Mouse (Mus musculus) monocyte, adult 2 months (primary cell): ENCODE data around the gene Zfp467.
A peak's percentile ranks its signal among the peaks of the same experiment; 100 is the strongest.

ENCODE experiments used
- DNase-seq, 2 experiments: peaks; one replicate each; pipeline ENCODE4 v3.0.0; 2022; ENCODE audit warnings: low spot score in 2 of 2, low read depth in 1 of 2

The Zfp467 gene

DNA sequence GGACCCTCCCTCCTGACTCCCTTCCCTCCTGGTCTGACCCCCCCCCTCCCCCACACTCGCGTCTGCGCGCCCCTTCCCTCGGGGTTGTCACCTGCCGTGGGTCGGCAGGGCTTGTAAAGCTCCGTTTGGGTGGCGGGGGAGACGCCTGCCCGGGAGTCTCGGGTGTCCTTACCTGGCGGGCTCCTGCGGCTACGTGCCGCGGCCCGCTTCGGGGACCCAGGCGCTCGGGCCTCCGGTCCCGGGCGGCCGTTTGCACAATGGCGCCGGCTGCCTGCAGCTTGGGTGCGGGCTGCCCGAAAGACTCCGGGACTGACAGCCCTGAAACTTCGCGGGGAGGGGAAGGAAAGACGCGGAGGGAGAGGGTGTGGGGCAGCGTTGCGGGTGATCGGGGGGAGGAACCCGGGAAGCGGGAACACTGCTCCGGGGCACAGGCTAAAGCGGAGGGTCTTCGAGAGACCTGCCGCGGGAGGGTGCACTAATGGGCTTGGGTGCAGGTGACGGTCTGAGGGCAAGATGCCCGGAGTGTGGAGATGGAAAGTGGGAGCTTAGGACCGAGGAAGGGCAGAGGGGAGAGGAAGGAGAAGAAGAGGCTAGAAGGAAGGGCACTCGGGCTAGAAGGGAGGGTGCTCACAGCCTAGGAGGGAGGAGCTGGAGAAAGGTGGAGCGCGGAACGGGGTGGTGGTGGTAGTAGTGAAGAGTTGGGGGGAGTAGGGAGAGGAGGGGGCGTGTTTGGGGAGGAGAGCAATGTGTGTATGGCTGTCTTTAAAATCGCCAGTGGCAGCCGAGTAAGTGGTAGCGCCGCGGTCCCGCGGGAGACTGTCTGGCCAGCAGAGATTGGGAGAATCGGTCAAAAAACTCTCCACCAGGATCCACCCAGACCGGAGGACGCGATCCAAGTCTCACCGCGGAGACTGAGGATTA lies at the start of gene Zfp467:
TSS of gene Zfp467 (minus strand) at position 645 of the 921 bp plus-strand sequence.
- DNase-seq, result peak in 1 of 2 experiments; percentile 10

DNA sequence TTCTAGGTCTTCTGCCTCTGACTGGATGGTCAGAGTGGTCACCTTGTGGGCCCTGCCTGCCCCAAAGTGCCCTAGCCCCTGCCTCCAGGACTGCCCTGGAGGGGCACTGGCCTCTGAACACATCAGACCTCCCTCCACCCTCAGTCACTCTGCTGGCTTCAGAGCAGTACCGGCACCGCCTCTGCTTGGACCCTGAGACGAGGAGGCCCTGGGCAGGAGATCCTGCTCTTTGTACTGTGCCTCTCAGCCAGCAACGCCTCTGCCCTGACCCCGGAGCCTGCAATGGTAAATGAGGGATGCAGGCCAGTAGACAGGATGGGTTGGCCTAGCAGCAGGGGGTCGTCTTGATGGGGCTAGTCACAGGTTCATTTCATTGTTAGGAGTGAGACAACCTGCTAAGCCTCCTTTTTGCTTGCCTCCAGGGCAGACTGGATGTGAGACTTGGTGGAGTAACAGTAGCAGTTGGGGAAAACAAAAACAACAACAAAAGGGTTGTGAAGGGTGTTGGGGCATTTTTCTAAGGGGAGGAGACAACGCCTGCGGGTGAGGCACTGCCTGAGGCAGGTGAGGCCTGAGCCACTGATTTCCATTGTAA lies 47.6 kb upstream of the Zfp467 start:
- no peak for DNase-seq

DNA sequence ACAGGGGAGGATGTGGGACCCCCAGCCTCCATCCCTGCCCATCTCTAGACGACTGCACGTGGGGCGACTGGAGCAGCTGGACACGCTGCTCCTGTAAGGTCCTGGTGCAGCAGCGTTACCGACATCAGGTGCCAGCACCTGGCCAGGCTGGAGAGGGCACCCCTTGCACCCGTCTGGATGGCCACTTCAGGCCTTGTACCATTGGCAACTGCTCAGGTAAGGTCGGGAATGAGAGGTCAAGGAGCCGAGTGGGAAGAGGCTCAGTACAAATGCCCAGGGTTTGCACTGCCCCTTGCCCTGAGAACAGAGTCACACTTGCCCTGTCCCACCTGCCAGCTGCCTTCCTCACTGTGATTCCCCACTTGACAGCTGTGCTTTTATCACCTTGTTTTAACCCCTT lies 45.7 kb upstream of the Zfp467 start:
- no peak for DNase-seq

DNA sequence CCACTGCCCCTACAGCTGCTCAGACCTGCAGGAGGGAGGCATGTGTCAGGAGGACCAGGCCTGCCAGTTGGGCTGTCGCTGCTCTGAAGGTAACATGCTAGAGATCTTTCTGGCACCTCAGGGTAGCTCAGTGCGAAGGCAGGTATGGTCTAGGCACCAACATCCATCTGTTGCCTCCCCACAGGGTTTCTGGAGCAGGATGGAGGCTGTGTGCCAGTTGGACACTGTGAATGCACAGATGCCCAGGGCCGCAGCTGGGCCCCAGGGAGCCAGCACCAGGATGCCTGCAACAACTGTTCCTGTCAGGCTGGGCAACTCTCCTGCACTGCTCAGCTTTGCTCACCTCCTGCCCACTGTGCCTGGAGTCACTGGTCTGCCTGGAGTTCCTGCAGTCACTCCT lies 44.1 kb upstream of the Zfp467 start:
- DNase-seq, result no peak

DNA sequence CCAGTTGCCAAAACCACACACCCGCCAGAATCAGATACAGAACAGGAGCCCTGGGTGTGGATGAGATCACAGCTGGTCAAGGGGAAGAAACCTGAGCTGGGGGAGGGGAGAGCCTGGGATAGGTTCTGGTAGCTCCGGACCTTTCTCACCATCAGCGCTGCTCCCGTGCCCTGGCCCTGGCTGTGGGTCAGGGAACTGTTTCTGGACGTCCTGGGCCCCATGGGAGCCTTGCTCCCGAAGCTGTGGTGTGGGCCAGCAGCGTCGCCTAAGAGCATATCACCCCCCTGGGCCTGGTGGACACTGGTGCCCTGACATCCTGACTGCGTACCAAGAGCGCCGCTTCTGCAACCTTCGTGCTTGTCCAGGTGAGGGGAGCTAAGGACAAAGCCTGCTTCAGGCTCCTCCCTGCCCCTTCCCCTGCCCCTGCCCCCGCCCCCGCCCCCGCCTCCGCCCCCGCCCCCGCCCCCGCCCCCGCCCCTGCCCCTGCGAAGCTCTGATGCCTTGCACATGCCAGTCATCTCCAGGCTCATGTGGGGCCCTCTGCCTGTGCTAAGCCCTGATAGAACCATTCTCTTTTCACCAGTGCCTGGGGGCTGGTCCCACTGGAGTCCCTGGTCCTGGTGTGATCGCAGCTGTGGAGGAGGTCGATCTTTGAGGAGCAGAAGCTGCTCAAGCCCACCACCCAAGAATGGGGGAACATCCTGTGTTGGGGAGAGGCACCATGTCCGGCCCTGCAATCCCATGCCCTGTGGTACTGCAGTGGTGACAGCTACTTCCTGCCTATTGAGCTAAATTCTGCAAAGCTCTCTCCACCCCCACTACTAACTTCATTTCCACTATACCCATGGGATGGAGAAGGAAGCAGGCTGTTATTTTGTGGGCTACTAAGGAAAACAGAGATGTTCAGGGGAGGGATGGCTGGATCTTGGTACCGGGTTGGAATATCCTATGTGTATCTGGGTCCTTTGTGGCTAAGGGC lies 42.4 kb upstream of the Zfp467 start:
- DNase-seq, result no peak

DNA sequence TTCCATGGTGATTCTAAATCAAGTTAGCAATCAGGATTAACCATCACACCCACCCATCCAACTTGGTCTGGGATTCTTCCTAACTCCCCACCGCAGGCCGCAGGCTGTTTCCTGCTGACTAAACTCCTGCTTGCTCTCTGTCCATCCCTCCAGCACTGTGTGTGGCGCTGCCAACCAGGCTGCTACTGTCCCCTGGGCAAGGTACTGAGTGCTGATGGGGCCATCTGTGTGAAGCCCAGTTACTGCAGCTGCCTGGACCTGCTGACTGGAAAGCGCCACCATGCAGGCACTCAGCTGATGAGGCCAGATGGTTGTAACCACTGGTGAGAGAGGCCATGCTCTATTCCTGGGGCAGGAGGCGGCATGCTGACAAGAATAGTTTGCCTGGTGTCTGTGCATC lies 36.9 kb upstream of the Zfp467 start:
- DNase-seq, result no peak

DNA sequence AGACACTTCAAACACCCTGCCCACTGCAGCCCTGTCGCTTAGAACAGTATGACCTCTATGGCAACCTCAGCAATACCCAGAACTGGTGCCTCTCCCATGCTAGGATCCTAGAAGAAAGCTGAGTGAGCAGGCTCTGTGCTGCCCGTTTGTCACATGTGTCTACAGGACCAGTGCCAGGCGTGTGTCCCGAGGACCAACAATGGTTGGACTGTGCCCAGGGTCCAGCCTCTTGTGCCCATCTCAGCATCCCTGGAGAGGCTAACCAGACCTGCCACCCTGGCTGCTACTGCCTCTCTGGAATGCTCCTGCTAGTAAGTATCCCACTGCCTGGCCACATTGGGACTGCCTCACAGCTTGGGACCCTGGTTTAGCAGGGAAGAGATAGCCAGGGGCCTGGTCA lies 32.8 kb upstream of the Zfp467 start:
- no peak for DNase-seq

DNA sequence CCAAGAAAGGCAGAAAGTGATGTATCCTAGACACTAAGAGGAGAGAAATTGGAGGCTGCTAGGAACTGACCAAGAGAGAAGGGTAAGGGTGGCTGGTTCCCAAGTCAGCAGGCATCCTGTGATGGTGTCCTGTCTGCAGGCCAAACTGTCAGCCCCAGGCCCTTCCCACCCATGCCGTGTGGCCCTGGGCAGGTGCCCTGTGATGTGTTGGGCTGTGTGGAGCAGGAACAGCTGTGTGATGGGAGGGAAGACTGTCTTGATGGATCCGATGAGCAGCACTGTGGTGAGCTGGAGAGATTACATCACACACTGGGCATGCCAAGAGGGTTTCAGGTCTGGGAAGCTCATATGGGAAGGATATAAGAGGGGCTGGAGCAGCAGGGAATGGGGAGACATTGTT lies 25.1 kb upstream of the Zfp467 start:
- no peak for DNase-seq

DNA sequence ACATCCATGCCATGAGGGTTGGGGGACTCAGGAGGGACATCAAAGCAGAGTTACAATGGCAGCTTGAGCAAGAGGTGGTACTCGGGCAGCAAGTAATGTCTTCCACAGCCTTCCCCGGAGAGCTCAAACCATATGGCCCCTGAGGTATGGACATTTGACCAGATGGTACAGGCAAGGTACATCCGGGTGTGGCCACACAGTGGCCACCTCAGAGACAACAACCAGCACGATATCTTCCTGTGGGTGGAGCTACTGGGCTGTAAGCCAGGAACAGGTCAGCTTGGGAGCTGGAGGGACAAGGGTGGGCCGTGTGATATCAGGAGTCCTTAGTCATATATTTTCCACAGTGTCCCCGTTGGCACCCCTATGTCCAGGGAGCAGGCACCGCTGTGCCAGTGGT lies 21.9 kb upstream of the Zfp467 start:
- DNase-seq, result no peak

DNA sequence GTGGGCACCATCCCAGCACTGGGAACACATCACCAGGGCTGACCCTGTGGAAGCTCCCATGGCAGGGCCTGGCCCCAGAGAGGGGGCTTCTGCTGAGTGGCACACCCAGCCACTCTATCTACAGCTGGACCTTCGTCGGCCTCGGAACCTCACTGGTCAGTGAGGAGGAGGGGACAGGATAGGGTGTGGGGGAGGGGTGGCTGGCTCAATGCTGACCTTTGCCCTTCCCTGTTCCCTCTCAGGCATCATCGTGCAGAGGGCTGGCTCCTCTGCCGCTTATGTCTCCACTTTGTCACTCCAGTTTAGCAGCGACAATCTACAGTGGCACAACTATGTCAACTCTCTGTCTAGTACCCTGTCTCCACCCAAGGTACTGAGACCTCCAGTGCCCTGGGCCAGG lies 21.1 kb upstream of the Zfp467 start:
- DNase-seq, result no peak

DNA sequence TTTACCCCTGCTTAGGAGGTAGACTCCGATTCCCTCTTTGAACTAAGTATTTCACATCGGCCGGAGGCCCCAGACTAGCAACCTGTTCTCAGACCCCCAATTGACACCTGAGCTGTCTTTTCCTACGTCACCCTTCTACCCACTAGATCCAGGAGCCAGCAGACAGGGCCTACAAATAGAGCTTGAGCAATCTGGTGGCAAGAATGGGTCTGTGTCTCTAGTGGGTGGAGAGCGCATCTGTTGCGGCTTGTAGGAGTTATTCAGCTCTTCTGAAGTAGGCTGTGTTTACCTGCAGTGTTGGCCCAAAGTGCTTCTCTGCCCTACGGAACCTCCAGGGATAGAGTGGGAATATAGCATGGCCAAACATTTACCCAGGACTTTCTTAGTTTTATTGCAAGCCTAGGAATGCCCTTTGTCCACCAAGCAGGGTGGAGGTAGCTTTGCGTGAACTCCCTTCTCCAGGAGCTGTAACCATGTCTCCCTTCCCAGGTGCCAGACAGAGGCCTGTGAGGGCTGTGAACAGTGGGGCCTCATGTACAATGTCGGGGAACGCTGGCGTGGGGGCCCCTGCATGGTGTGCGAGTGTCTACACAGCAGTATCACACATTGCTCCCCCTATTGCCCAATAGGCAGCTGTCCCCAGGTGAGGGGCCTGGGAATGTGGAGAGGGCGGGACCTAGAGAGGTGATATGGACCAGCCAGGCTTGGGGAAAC lies 19.5 kb upstream of the Zfp467 start:
- DNase-seq, result no peak

DNA sequence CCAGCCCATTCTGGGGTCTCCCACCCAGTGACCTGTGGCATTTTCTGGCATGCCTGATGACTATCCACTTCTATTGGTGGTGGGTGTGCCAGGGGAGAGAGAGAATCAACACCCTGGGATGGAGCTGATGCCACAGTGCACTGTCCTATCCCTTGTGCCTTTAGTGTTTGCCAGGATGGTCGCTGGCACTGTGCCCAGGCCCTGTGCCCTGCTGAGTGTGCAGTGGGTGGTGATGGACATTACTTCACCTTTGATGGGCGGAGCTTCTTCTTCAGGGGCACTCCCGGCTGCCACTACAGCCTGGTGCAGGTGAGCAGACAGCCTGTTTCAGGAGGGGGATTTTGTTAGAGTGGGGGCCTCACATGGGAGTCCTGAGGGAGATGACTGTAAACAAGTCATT lies 7.1 kb upstream of the Zfp467 start:
- DNase-seq, result no peak

DNA sequence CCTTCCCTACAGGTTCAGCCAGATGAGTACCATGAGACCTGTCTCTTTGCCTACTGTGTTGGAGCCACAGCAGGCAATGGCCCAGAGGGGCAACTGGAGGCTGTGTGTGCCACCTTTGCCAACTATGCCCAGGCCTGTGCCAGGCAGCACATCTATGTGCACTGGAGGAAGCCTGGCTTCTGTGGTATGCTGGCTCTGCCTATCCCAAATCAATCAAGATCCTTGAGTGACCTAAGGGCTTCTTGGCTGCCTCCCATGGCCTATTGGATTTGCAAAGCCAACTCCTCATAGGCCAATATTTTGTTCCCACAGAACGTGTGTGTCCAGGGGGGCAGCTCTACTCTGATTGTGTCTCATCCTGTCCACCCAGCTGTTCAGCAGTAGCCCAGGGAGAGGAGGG lies 6.5 kb upstream of the Zfp467 start:
- no peak for DNase-seq

DNA sequence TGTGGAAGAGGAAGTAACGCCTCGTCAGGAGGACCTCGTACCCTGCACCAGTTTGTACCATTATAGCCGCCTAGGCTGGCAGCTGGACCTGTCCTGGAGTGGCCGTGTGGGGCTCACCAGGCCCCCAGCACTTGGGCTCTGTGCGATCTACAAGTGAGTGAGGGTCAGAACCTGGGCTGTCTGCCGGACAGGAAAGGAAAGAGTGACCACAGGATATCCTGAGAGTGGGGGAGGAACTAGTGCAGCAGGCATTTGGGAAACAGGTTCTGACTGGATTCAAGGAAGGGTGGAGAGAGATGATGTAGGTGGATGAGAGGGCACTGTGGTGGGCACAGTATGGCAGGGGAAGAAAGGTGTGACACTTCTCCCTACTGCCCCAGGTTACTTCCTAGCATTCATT lies 2.9 kb upstream of the Zfp467 start:
- DNase-seq, result no peak

DNA sequence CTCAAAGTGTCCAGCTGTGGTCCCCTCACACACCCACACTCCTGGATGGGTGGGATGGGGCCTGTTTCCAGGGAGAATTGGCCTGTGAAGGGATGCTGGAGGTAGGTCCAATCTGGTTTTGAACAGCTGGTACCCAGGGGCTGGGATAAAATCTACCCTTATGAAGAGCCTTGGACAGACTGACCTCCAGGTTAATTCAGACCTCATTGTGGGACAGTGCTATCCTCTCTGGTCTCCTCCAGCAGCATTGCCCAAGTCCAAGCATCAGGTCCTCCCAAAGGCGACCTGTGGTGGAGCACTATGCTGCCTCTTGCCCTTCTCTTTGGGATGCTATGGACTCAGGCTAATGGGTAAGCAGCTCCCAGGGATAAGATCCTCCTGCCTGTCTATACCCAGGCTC lies 2.3 kb upstream of the Zfp467 start, which contains the start of gene Sspo:
TSS of gene Sspo (plus strand) at position 301 of the 400 bp plus-strand sequence.
- no peak for DNase-seq

DNA sequence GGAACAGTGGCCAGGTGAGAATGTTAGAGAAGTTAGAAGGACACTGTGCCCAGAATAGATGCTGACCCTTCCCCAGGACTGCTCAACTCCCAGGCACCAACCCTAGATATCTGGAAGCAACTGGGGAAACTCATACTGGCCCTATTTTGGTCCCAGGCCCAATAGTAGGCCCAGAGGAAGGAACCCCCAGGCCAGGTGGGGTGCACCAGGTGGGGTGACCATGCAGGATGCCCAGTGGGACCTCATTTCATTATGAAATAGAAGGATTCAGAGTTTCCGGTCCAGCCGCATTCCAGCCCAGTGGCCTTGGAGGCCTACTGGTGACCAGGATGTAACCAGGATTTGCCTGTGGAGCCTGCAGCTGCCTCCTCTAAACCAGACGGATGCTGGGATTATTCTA lies 1.3 kb upstream of the Zfp467 start:
- DNase-seq, result no peak

DNA sequence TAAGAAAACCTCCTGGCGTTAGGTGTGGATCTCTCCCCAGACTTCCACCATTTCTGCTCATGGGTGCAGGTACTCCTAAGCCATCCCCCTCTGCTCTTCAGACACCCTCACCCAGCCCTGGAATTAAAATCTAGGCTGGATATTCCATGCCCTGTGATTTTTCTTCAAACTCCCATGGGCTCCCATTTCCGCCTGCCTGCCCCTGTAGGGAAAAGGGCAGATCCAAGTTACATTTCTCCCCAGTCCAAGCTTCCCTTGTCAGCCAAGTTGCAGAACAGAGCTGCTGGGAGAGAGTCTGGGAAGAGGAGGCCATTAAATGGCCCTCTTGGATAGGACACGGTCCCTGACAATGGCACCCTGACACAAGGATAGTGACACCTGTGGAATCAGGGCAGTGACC lies 631 bp upstream of the Zfp467 start:
- DNase-seq, result no peak

DNA sequence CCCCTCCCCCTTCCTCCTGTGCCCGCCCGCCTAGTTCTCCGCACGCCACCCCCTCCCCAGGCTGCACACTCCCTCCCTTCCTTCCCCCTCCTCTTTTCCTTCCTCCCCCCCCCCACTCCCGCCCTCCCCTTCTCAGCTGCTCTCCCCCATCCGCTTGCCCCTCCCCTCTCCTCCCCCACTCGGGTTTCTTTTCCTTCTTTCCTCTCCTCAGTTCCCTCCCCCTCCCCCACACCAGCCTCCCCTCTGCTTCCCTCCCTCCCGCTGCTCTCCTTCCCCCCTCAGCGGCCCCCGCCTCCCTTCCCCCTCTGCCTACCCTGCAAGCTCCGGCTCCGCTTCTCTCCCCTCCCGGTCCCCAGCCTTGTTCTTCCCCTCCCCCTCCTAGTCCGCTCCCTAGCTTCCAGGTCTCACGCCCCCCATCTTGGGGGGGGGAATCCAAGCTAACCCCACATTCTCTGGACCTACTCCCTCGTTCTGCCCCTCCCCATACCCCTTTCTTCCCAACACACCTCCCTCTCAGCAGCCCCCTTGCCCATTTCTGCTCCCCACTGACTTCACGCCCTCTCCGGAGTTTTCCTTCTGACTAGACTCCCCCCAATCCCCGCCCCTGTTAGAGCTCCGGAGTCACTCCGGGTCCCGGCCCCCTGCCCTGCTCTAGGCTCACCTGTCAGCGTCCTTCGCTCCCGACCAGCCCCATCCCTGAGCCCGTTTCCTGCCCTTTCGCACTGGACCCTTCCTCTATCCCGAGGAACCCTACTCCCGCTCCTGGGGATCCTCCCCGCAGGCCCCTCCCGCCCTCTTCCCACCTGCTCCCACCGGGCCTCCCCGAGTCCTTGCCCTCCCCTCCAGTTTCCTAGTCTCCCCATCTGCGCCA lies 1.1 kb downstream of the Zfp467 start:
- DNase-seq, result no peak

DNA sequence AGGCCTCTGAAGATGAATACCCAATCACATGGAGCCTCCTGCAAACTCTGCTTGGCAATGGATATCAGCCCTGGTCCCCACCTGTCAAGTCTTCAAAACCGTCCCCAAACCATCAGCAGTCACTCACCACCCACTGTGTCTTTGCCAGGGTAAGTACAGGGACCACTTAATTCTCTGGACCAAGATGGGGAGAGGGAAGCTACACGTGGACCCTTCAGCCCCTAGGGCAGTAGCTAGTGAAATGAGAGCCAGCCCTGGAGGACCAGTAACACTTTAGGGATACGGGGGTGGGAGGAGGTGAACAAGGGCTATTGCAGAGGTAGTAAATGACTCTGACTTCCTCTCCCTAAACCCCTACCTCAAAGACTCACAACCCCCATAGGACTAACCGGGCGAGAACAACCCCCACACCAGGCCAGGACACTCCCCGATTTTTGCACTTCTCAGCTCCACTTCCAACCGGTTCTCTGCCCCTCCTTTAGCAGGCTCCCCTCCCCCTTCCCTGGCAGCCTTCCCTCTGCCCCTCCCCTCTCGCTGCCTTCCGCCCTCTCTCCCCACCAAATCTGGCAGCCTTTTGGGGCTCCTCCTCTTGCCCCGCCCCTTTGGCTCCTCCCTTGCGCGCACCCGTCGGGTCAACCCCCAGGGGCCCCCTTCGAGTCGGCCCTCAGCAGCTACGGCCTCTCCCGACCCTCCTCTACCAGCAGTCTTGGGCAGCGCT lies 1.9 kb downstream of the Zfp467 start:
- peak; percentile 45 to 59 for DNase-seq
